Mouse (Mus musculus) forebrain, postnatal 0 days (tissue): ENCODE results near the gene Snd1. TPM values are rescaled to one million over a fixed set of nuclear protein-coding genes. Genes with fewer than 3 reads are reported as not detected.

Source experiments
- ATAC-seq: fragments of 200-750 bp; cut with Nextera tagmentation; 2 replicates; pipeline ENCODE4 v1.8.0; 2017; ENCODE audit warnings: mild to moderate bottlenecking, moderate library complexity
- DNase-seq: peaks from one replicate; pipeline ENCODE4 v3.0.0-alpha.2; 2015
- H3K27ac ChIP-seq: fragments of 300-500 bp; sonication (generic); 2 replicates; pipeline ENCODE4 v1.5.1; 2014; ENCODE audit warnings: low read depth, mild to moderate bottlenecking, antibody characterized with exemption, low read length, moderate library complexity, mixed read lengths
- H3K27me3 ChIP-seq: fragments of 300-500 bp; sonication (generic); 2 replicates; pipeline ENCODE4 v1.6.1; 2014; ENCODE audit warnings: mild to moderate bottlenecking, low read length, mixed read lengths; ENCODE audit not compliant: insufficient read depth
- H3K36me3 ChIP-seq: fragments of 300-500 bp; sonication (generic); 2 replicates; pipeline ENCODE4 v1.6.1; 2014; ENCODE audit warnings: mild to moderate bottlenecking, moderate library complexity; ENCODE audit not compliant: insufficient read depth
- H3K4me1 ChIP-seq: fragments of 300-500 bp; sonication (generic); 2 replicates; pipeline ENCODE4 v1.6.1; 2014; ENCODE audit warnings: antibody characterized with exemption; ENCODE audit not compliant: insufficient read depth
- H3K4me2 ChIP-seq: fragments of 300-500 bp; sonication (generic); 2 replicates; pipeline ENCODE4 v1.6.1; 2014; ENCODE audit warnings: low read depth, mild to moderate bottlenecking, moderate library complexity
- H3K4me3 ChIP-seq: fragments of 300-500 bp; sonication (generic); 2 replicates; pipeline ENCODE4 v1.5.1; 2014; ENCODE audit warnings: low read depth, low read length, mixed read lengths
- H3K9ac ChIP-seq: fragments of 300-500 bp; sonication (generic); 2 replicates; pipeline ENCODE4 v1.6.1; 2014; ENCODE audit warnings: mild to moderate bottlenecking
- H3K9me3 ChIP-seq: fragments of 300-500 bp; sonication (generic); 2 replicates; pipeline ENCODE4 v1.6.1; 2016; ENCODE audit warnings: low read length
- CTCF ChIP-seq: sonication (generic); IDR thresholded peaks from 2 replicates; pipeline ENCODE4 v1.5.1; 2016; ENCODE audit warnings: antibody characterized with exemption, control low read depth, low read depth
- WGBS: fragments of 180-500 bp; shearing (Covaris S2); extraction: QIAGEN DNeasy Blood & Tissue Kit; methylation state at CpG from one replicate; pipeline ENCODE4 v1.1.7; 2014; 5-methylcytosine and 5-hydroxymethylcytosine counted together
- polyA plus RNA-seq: library from polyadenylated mRNA; unstranded; fragments of >200 nt; fragmentation: Nextera tagmentation; extraction: Ambion mirVana; gene quantifications from 2 replicates; pipeline ENCODE4 v1.2.1, GENCODE M21; 2015
- total RNA-seq: library from RNA; depleted of rRNA; stranded (reverse); fragments of >200 nt; gene quantifications from 2 replicates; pipeline ENCODE4 v1.2.3, GENCODE M21; 2014

Snd1 gene
- total and polyA plus RNA-seq, 2 experiments from 2014 or later = 72.4 to 90.8 TPM

GRCm38 (mm10) chr6:28841569-28841968, 366.6 kb downstream of the Snd1 start:
- ATAC-seq (no peak), DNase-seq (no peak)
- no peaks in the 10 kb centered on the region for H3K36me3 ChIP-seq
- H3K27ac ChIP-seq = 0 out of 2 replicates have a peak overlapping the region, but pooled peaks have one; percentile 30
- no peaks in the 10 kb centered on the region for H3K4me1 ChIP-seq
- H3K4me3 ChIP-seq = no peak overlapping the region
- no peak overlapping the region for H3K4me2 ChIP-seq
- no peaks in the 10 kb centered on the region for H3K9me3 ChIP-seq
- H3K27me3 ChIP-seq = no peaks in the 10 kb centered on the region
- TF ChIP-seq CTCF = no peak
- no peak overlapping the region for H3K9ac ChIP-seq
- WGBS = 59% methylated on average over 3 of the region's 3 CpGs

- Histone ChIP-seq H3K27ac (peak overlapping the region; percentile 71), H3K4me2 (no peak overlapping the region), H3K27me3 (no peaks in the 10 kb centered on the region), H3K36me3 (no peaks in the 10 kb centered on the region), H3K9ac (no peak overlapping the region), H3K9me3 (no peaks in the 10 kb centered on the region), H3K4me3 (no peak overlapping the region), H3K4me1 (no peaks in the 10 kb centered on the region)
- no peak for TF ChIP-seq CTCF
- peak; percentile 74 for DNase-seq
- ATAC-seq = peak; percentile 92
- WGBS = 25% methylated on average over 4 of the region's 4 CpGs
Observed at GRCm38 (mm10) chr6:28842375-28843276, 367.7 kb downstream of the Snd1 start.

GRCm38 (mm10) chr6:28845610-28846009, 370.7 kb downstream of the Snd1 start:
- ATAC-seq = no peak
- H3K27me3 ChIP-seq = no peaks in the 10 kb centered on the region
- TF ChIP-seq CTCF = no peak
- no peak overlapping the region for H3K9ac ChIP-seq
- H3K36me3 ChIP-seq = no peaks in the 10 kb centered on the region
- DNase-seq = no peak
- peaks cover 9% of the 10 kb centered on the region; the same call in 1 of the 2 replicates for H3K4me1 ChIP-seq
- H3K4me2 ChIP-seq = no peak overlapping the region
- no peak overlapping the region for H3K4me3 ChIP-seq
- no peaks in the 10 kb centered on the region for H3K9me3 ChIP-seq
- WGBS = 32% methylated on average over 4 of the region's 4 CpGs
- H3K27ac ChIP-seq = no peak overlapping the region

- no peak for TF ChIP-seq CTCF
- H3K4me3 ChIP-seq = no peak overlapping the region
- H3K9me3 ChIP-seq = no peaks in the 10 kb centered on the region
- no peak overlapping the region for H3K27ac ChIP-seq
- WGBS = 71% methylated on average over 6 of the region's 6 CpGs
- no peak overlapping the region for H3K4me2 ChIP-seq
- no peaks in the 10 kb centered on the region for H3K27me3 ChIP-seq
- H3K4me1 ChIP-seq = peaks cover 9% of the 10 kb centered on the region; the same call in 1 of the 2 replicates
- no peak for DNase-seq
- H3K9ac ChIP-seq = no peak overlapping the region
- ATAC-seq = no peak
- H3K36me3 ChIP-seq = no peaks in the 10 kb centered on the region
Observed at GRCm38 (mm10) chr6:28847616-28848015, 372.7 kb downstream of the Snd1 start.

GRCm38 (mm10) chr6:28848285-28848794, 373.4 kb downstream of the Snd1 start:
- WGBS = 52% methylated on average over 6 of the region's 6 CpGs
- no peak overlapping the region for H3K4me2 ChIP-seq
- no peaks in the 10 kb centered on the region for H3K36me3 ChIP-seq
- no peak for DNase-seq
- no peak overlapping the region for H3K27ac ChIP-seq
- TF ChIP-seq CTCF = no peak
- H3K27me3 ChIP-seq = no peaks in the 10 kb centered on the region
- H3K4me1 ChIP-seq = peaks cover 9% of the 10 kb centered on the region; the same call in 1 of the 2 replicates
- no peak for ATAC-seq
- no peaks in the 10 kb centered on the region for H3K9me3 ChIP-seq
- no peak overlapping the region for H3K9ac ChIP-seq
- H3K4me3 ChIP-seq = no peak overlapping the region

GRCm38 (mm10) chr6:28848891-28849290, 374.0 kb downstream of the Snd1 start:
- no peak overlapping the region for H3K4me3 ChIP-seq
- H3K36me3 ChIP-seq = no peaks in the 10 kb centered on the region
- TF ChIP-seq CTCF = no peak
- WGBS = 51% methylated on average over 9 of the region's 9 CpGs
- ATAC-seq (peak; percentile 49), DNase-seq (no peak)
- no peaks in the 10 kb centered on the region for H3K27me3 ChIP-seq
- no peak overlapping the region for H3K27ac ChIP-seq
- no peak overlapping the region for H3K4me2 ChIP-seq
- H3K9ac ChIP-seq = no peak overlapping the region
- H3K9me3 ChIP-seq = no peaks in the 10 kb centered on the region
- peaks cover 9% of the 10 kb centered on the region; the same call in 1 of the 2 replicates for H3K4me1 ChIP-seq

- 23% methylated on average over 3 of the region's 3 CpGs for WGBS
- ATAC-seq = 0 out of 2 replicates have a peak, but pooled peaks have one; percentile 40
- H3K36me3 ChIP-seq = no peaks in the 10 kb centered on the region
- DNase-seq = no peak
- H3K27ac ChIP-seq = no peak overlapping the region
- no peak overlapping the region for H3K9ac ChIP-seq
- H3K27me3 ChIP-seq = no peaks in the 10 kb centered on the region
- peaks cover 9% of the 10 kb centered on the region; the same call in 1 of the 2 replicates for H3K4me1 ChIP-seq
- H3K9me3 ChIP-seq = no peaks in the 10 kb centered on the region
- H3K4me2 ChIP-seq = no peak overlapping the region
- no peak for TF ChIP-seq CTCF
- H3K4me3 ChIP-seq = no peak overlapping the region
Observed at GRCm38 (mm10) chr6:28849317-28849716, 374.4 kb downstream of the Snd1 start.
